Mouse (Mus musculus) neural tube, embryonic 11.5 days (tissue): ENCODE data around the gene Mtif3. TPM values are rescaled to one million over a fixed set of nuclear protein-coding genes. Genes with fewer than 3 reads are reported as not detected.

Source experiments
- ATAC-seq: fragments of 200-750 bp; cut with Nextera tagmentation; 2 replicates; pipeline ENCODE4 v1.8.0; 2017; ENCODE audit warnings: moderate number of reproducible peaks, mild to moderate bottlenecking, moderate TSS enrichment, moderate library complexity; ENCODE audit not compliant: insufficient read depth, low FRiP score, low TSS enrichment
- DNase-seq: peaks from one replicate; pipeline ENCODE4 v3.0.0-alpha.2; 2015; ENCODE audit warnings: low spot score
- H3K27ac ChIP-seq: fragments of 300-500 bp; sonication (generic); 2 replicates; pipeline ENCODE4 v1.5.1; 2014; ENCODE audit warnings: low read depth, mild to moderate bottlenecking, low read length
- H3K27me3 ChIP-seq: fragments of 300-500 bp; sonication (generic); 2 replicates; pipeline ENCODE4 v1.6.1; 2014; ENCODE audit warnings: mild to moderate bottlenecking, low read length, mixed read lengths; ENCODE audit not compliant: control insufficient read depth, insufficient read depth
- H3K36me3 ChIP-seq: fragments of 300-500 bp; sonication (generic); 2 replicates; pipeline ENCODE4 v1.6.1; 2014; ENCODE audit warnings: mild to moderate bottlenecking, low read length, moderate library complexity, mixed read lengths; ENCODE audit not compliant: control insufficient read depth, insufficient read depth
- H3K4me1 ChIP-seq: fragments of 300-500 bp; sonication (generic); 2 replicates; pipeline ENCODE4 v1.6.1; 2014; ENCODE audit warnings: low read length, mixed read lengths; ENCODE audit not compliant: control insufficient read depth, insufficient read depth
- H3K4me2 ChIP-seq: fragments of 300-500 bp; sonication (generic); 2 replicates; pipeline ENCODE4 v1.6.1; 2014; ENCODE audit warnings: low read depth, mild to moderate bottlenecking, moderate library complexity
- H3K4me3 ChIP-seq: fragments of 300-500 bp; sonication (generic); 2 replicates; pipeline ENCODE4 v1.5.1; 2014; ENCODE audit warnings: low read depth, low read length
- H3K9ac ChIP-seq: fragments of 300-500 bp; sonication (generic); 2 replicates; pipeline ENCODE4 v1.6.1; 2014; ENCODE audit warnings: mild to moderate bottlenecking, low read length
- H3K9me3 ChIP-seq: fragments of 300-500 bp; sonication (generic); 2 replicates; pipeline ENCODE4 v1.6.1; 2016; ENCODE audit warnings: low read length; ENCODE audit not compliant: control insufficient read depth
- WGBS: fragments of 180-500 bp; shearing (Covaris S2); extraction: QIAGEN DNeasy Blood & Tissue Kit; methylation state at CpG from one replicate; pipeline ENCODE4 v1.1.7; 2014; 5-methylcytosine and 5-hydroxymethylcytosine counted together
- polyA plus RNA-seq: library from polyadenylated mRNA; unstranded; fragments of >200 nt; fragmentation: Nextera tagmentation; extraction: Ambion mirVana; gene quantifications from 2 replicates; pipeline ENCODE4 v1.2.1, GENCODE M21; 2014

The Mtif3 gene
- polyA plus RNA-seq, 1 experiment from 2014 or later = 27.7 TPM

DNA sequence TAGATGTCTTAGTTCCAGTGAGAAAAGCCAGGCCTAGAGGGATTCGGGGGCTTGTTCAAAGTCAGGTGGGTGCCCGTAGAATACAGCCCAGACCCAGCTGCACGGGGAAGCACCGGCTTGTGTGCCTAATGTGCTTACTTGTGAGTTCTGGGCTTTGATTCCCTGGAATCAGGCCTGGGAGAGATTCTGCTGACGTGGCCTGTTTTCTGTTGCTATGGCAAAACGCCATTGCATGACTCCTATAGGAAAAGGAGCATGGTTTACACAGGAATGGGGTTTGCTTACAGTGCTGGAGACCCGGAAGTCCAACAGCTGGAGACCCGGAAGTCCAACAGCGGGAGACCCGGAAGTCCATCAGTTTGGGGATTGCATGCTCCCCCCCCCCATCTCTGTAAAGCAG, 24.0 kb upstream of the Mtif3 start:
- WGBS = 90% methylated on average over 10 of the region's 10 CpGs
- H3K4me3 ChIP-seq = no peak overlapping the region

GRCm38 (mm10) chr5:146985725-146986433, 22.3 kb upstream of the Mtif3 start:
- H3K27ac ChIP-seq = no peak overlapping the region
- H3K27me3 ChIP-seq = no peaks in the 10 kb centered on the region
- no peaks in the 10 kb centered on the region for H3K4me1 ChIP-seq
- no peaks in the 10 kb centered on the region for H3K9me3 ChIP-seq
- H3K36me3 ChIP-seq = no peaks in the 10 kb centered on the region
- H3K4me3 ChIP-seq = no peak overlapping the region
- 70% methylated on average over 21 of the region's 21 CpGs for WGBS
- no peak for DNase-seq
- H3K4me2 ChIP-seq = no peak overlapping the region
- ATAC-seq = no peak
- no peak overlapping the region for H3K9ac ChIP-seq

More for the DNA sequence above, 24.0 kb upstream of the Mtif3 start:
- no peaks in the 10 kb centered on the region for H3K4me1 ChIP-seq
- no peak overlapping the region for H3K27ac ChIP-seq
- no peaks in the 10 kb centered on the region for H3K9me3 ChIP-seq
- ATAC-seq (no peak), DNase-seq (no peak)
- no peak overlapping the region for H3K4me2 ChIP-seq
- H3K27me3 ChIP-seq = no peaks in the 10 kb centered on the region
- H3K36me3 ChIP-seq = no peaks in the 10 kb centered on the region
- no peak overlapping the region for H3K9ac ChIP-seq

DNA sequence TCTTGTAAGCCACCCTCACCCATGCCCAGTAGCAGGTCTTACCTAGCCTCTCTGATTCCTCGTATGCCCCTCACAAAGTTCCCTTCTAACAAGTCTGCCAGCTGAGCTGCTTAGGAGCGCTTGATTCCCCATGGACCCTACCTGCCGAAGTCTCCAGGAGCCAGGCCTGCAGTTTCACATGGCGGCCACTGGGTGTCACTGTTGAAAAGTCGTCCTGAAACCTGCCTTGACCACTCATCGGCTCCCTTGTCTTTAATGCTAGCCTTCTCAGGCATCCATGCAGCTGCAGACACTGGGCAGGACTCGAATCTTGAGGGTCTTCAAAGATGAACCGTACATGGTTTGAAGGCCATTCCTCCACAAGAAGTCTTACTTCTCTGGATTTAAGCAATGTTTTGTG, 19.6 kb upstream of the Mtif3 start:
- Histone ChIP-seq H3K4me3 (no peak overlapping the region), H3K9ac (no peak overlapping the region), H3K4me1 (no peaks in the 10 kb centered on the region), H3K9me3 (no peaks in the 10 kb centered on the region), H3K4me2 (no peak overlapping the region), H3K36me3 (no peaks in the 10 kb centered on the region), H3K27me3 (no peaks in the 10 kb centered on the region), H3K27ac (no peak overlapping the region)
- DNase-seq (peak; percentile 71), ATAC-seq (no peak)
- WGBS = 15% methylated on average over 8 of the region's 8 CpGs

GRCm38 (mm10) chr5:146981376-146981775, 17.8 kb upstream of the Mtif3 start:
- Histone ChIP-seq H3K9ac (no peak overlapping the region), H3K27me3 (no peaks in the 10 kb centered on the region), H3K4me1 (no peaks in the 10 kb centered on the region), H3K36me3 (no peaks in the 10 kb centered on the region), H3K4me2 (no peak overlapping the region), H3K27ac (no peak overlapping the region), H3K4me3 (no peak overlapping the region), H3K9me3 (no peaks in the 10 kb centered on the region)
- ATAC-seq = no peak
- 82% methylated on average over 6 of the region's 6 CpGs for WGBS
- no peak for DNase-seq

DNA sequence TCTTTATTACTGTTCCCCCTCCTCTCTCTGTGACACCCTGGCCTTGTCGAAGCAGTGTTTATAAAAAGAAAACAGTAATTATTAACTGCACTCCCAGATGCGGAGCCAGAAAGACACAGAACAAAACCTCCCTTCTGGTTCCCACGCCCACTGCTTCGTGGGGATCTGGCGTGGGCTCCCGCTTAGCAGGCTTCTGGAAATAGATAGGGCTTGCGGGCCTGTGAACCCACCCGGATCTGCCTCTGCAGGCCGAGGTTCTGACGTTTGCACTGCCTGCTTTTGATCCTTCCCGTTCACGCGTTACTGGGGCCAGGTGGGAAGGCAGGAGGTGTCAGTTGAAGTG, 11.2 kb upstream of the Mtif3 start:
- no peak overlapping the region for H3K4me2 ChIP-seq
- no peak overlapping the region for H3K27ac ChIP-seq
- ATAC-seq = no peak
- H3K4me3 ChIP-seq = no peak overlapping the region
- H3K36me3 ChIP-seq = no peaks in the 10 kb centered on the region
- no peak for DNase-seq
- no peaks in the 10 kb centered on the region for H3K27me3 ChIP-seq
- WGBS = 74% methylated on average over 13 of the region's 13 CpGs
- H3K4me1 ChIP-seq = no peaks in the 10 kb centered on the region
- no peak overlapping the region for H3K9ac ChIP-seq
- no peaks in the 10 kb centered on the region for H3K9me3 ChIP-seq

DNA sequence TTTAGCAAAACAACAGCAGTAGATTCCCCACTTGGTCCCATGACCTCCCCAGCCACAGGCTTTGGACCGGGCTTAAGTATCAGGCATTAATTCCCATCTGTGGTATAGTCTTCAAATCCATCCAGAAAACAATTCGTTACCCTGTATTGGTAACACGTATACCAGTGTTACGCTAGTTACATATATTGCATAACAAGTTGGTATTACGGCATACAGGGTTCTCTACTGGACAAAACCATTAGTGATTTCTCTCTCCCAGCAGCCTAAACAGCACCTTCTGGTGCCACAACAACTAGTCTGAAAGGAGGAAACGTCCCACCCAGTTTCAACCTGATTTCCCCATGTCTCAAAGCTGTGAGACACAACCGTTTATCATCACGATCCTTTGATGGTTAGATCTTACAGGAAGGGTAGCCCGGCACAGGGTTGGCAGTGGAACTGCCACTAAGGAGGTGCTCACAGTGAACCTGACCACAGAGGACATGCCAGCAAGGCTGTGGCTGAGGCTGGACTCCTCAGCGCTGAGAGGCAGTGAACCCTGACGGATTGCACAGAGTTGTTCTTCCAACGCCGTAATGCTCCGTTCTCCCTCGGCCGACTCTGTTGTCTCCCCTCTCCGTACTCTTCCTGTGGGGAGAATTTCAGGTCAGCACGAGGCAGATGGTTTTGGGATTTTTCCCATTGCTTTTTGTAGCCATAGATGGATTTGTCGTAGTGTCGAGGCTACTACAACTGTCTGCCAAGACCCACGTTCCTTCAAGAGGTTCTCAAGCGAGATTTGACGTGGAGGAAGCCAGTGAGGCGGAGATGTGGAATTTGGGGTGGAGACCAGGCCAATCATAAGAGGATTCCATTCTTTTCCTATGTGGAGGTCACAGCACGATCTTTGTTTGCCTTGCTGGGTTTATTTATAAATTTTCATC, 10.5 kb upstream of the Mtif3 start:
- H3K27ac ChIP-seq = no peak overlapping the region
- H3K4me1 ChIP-seq = 0 out of 2 replicates have a peak, but pooled peaks cover 1% of the 10 kb centered on the region
- WGBS = 88% methylated on average over 25 of the region's 25 CpGs
- DNase-seq (no peak), ATAC-seq (no peak)
- no peak overlapping the region for H3K9ac ChIP-seq
- H3K9me3 ChIP-seq = no peaks in the 10 kb centered on the region
- no peak overlapping the region for H3K4me3 ChIP-seq
- H3K27me3 ChIP-seq = no peaks in the 10 kb centered on the region
- no peak overlapping the region for H3K4me2 ChIP-seq
- H3K36me3 ChIP-seq = no peaks in the 10 kb centered on the region

- H3K27me3 ChIP-seq = no peaks in the 10 kb centered on the region
These were observed 9.8 kb upstream of the Mtif3 start for GRCm38 (mm10) chr5:146973353-146973752.

GRCm38 (mm10) chr5:146971776-146972561, 8.4 kb upstream of the Mtif3 start:
- WGBS = 73% methylated on average over 10 of the region's 10 CpGs
- H3K36me3 ChIP-seq = no peaks in the 10 kb centered on the region

More at GRCm38 (mm10) chr5:146973353-146973752, 9.8 kb upstream of the Mtif3 start:
- WGBS = 94% methylated on average over 9 of the region's 9 CpGs
- Histone ChIP-seq H3K4me1 (0 out of 2 replicates have a peak, but pooled peaks cover 3% of the 10 kb centered on the region), H3K9ac (no peak overlapping the region), H3K27ac (no peak overlapping the region), H3K9me3 (no peaks in the 10 kb centered on the region), H3K4me3 (no peak overlapping the region), H3K4me2 (no peak overlapping the region), H3K36me3 (no peaks in the 10 kb centered on the region)
- ATAC-seq (no peak), DNase-seq (no peak)

More at GRCm38 (mm10) chr5:146971776-146972561, 8.4 kb upstream of the Mtif3 start:
- Histone ChIP-seq H3K27me3 (no peaks in the 10 kb centered on the region), H3K9ac (no peak overlapping the region), H3K27ac (no peak overlapping the region), H3K4me1 (0 out of 2 replicates have a peak, but pooled peaks cover 3% of the 10 kb centered on the region), H3K4me3 (no peak overlapping the region), H3K9me3 (no peaks in the 10 kb centered on the region), H3K4me2 (no peak overlapping the region)
- DNase-seq (no peak), ATAC-seq (no peak)
